ENCODE assay signal across 27 mouse cellular contexts in genomic region chr13:51373086-51373485, GRCm38 (mm10). TPM values are rescaled to one million over a fixed set of nuclear protein-coding genes. Genes with fewer than 3 reads are reported as not detected.
DNase-seq lines count a peak whose midpoint lies in the region; ATAC-seq and TF ChIP-seq lines count a peak whose summit lies in the region.
"Had no signal": no experiment of that assay in that cellular context is flagged by ENCODE, and none has a peak within 500 bp of the region (broad histone marks: within the 10 kb centered on the region; RNA-seq: fewer than 3 reads in every experiment).

No protein-coding gene starts in this region.

- no peak overlapping the region for H3K4me2 ChIP-seq in embryonic facial prominence, embryonic 11.5 days (ENCODE audit: low read depth, low read length)
- H3K4me2 ChIP-seq in kidney, embryonic 14.5 days (replicated peaks; ENCODE audit: low read depth, low read length) = no peak overlapping the region
- no peak overlapping the region for H3K4me2 ChIP-seq in midbrain, embryonic 12.5 days (replicated peaks)
- no peak overlapping the region for H3K4me2 ChIP-seq in midbrain, postnatal 0 days (ENCODE audit: low read depth, low read length, poor library complexity, severe bottlenecking)
- no peak overlapping the region for H3K4me2 ChIP-seq in embryonic facial prominence, embryonic 14.5 days (ENCODE audit: low read depth, low read length)
- H3K4me2 ChIP-seq: embryonic facial prominence, embryonic 12.5 days; embryonic facial prominence, embryonic 15.5 days; forebrain, embryonic 12.5 days had no signal

- H3K27ac ChIP-seq in embryonic facial prominence, embryonic 11.5 days (replicated peaks; ENCODE audit: low read depth, low read length) = no peak overlapping the region
- no peak overlapping the region for H3K27ac ChIP-seq in embryonic facial prominence, embryonic 10.5 days (replicated peaks)
- H3K27ac ChIP-seq in kidney, embryonic 14.5 days (ENCODE audit: low read depth, low read length) = no peak overlapping the region
- H3K27ac ChIP-seq in midbrain, embryonic 12.5 days (replicated peaks) = no peak overlapping the region
- H3K27ac ChIP-seq in midbrain, postnatal 0 days (ENCODE audit: low read depth, low read length) = no peak overlapping the region
- H3K27ac ChIP-seq in embryonic facial prominence, embryonic 14.5 days (replicated peaks; ENCODE audit: low read depth, low read length) = no peak overlapping the region
- no peak overlapping the region for H3K27ac ChIP-seq in forebrain, embryonic 10.5 days
- H3K27ac ChIP-seq: embryonic facial prominence, embryonic 12.5 days; forebrain, embryonic 12.5 days had no signal

- no peaks in the 10 kb centered on the region for H3K27me3 ChIP-seq in embryonic facial prominence, embryonic 11.5 days (ENCODE audit: control insufficient read depth, insufficient read depth, low read length)
- H3K27me3 ChIP-seq in embryonic facial prominence, embryonic 10.5 days (replicated peaks; ENCODE audit: low read depth, poor library complexity, severe bottlenecking) = no peaks in the 10 kb centered on the region
- H3K27me3 ChIP-seq in kidney, embryonic 14.5 days (ENCODE audit: control insufficient read depth, insufficient read depth, low read length) = no peaks in the 10 kb centered on the region
- no peaks in the 10 kb centered on the region for H3K27me3 ChIP-seq in midbrain, embryonic 12.5 days
- H3K27me3 ChIP-seq in midbrain, postnatal 0 days (ENCODE audit: insufficient read depth, low read length) = no peaks in the 10 kb centered on the region
- H3K27me3 ChIP-seq in embryonic facial prominence, embryonic 14.5 days (replicated peaks; ENCODE audit: control insufficient read depth, insufficient read depth, low read length) = no peaks in the 10 kb centered on the region
- H3K27me3 ChIP-seq in forebrain, embryonic 10.5 days (ENCODE audit: poor library complexity, severe bottlenecking) = no peaks in the 10 kb centered on the region
- H3K27me3 ChIP-seq: CH12.LX; embryonic facial prominence, embryonic 12.5 days; embryonic facial prominence, embryonic 15.5 days; forebrain, embryonic 12.5 days; Patski had no signal

- TF ChIP-seq CTCF in midbrain, postnatal 0 days (IDR thresholded peaks at IDR 0.05) = no peak

- H3K4me3 ChIP-seq in embryonic facial prominence, embryonic 11.5 days (ENCODE audit: low read depth, low read length) = no peak overlapping the region
- H3K4me3 ChIP-seq in embryonic facial prominence, embryonic 10.5 days = no peak overlapping the region
- H3K4me3 ChIP-seq in kidney, embryonic 14.5 days (ENCODE audit: low read length) = no peak overlapping the region
- H3K4me3 ChIP-seq in midbrain, embryonic 12.5 days = no peak overlapping the region
- H3K4me3 ChIP-seq in midbrain, postnatal 0 days (ENCODE audit: low read depth, low read length) = no peak overlapping the region
- H3K4me3 ChIP-seq in embryonic facial prominence, embryonic 14.5 days (ENCODE audit: low read depth, low read length) = no peak overlapping the region
- no peak overlapping the region for H3K4me3 ChIP-seq in forebrain, embryonic 10.5 days
- H3K4me3 ChIP-seq: embryonic facial prominence, embryonic 12.5 days; embryonic facial prominence, embryonic 15.5 days; forebrain, embryonic 12.5 days had no signal

- no peaks in the 10 kb centered on the region; the same call in 1 of the 2 replicates for H3K4me1 ChIP-seq in embryonic facial prominence, embryonic 11.5 days (ENCODE audit: control insufficient read depth, insufficient read depth, low read length)
- H3K4me1 ChIP-seq in embryonic facial prominence, embryonic 10.5 days = peaks cover 10% of the 10 kb centered on the region
- peaks cover under 1% of the 10 kb centered on the region; the same call in 1 of the 2 replicates for H3K4me1 ChIP-seq in kidney, embryonic 14.5 days (ENCODE audit: control insufficient read depth, insufficient read depth, low read length)
- peaks cover 3% of the 10 kb centered on the region for H3K4me1 ChIP-seq in midbrain, embryonic 12.5 days
- H3K4me1 ChIP-seq in midbrain, postnatal 0 days (ENCODE audit: insufficient read depth, low read length) = no peaks in the 10 kb centered on the region
- peaks cover 7% of the 10 kb centered on the region for H3K4me1 ChIP-seq in embryonic facial prominence, embryonic 14.5 days (ENCODE audit: control insufficient read depth, insufficient read depth, low read length)
- peaks cover 3% of the 10 kb centered on the region for H3K4me1 ChIP-seq in forebrain, embryonic 10.5 days

- ATAC-seq in embryonic facial prominence, embryonic 11.5 days (replicated peaks; ENCODE audit: insufficient number of reproducible peaks, low FRiP score, low TSS enrichment, low read depth) = peak; percentile 52; the same call in 1 of the 2 replicates
- 0 out of 2 replicates have a peak, but pooled peaks have one; percentile 21 for ATAC-seq in kidney, embryonic 14.5 days (ENCODE audit: low FRiP score, low TSS enrichment)
- 0 out of 2 replicates have a peak, but pooled peaks have one; percentile 41 for ATAC-seq in midbrain, embryonic 12.5 days (ENCODE audit: low FRiP score, low read depth)
- no peak; the same call in 1 of the 2 replicates for ATAC-seq in midbrain, postnatal 0 days (ENCODE audit: low FRiP score)
- 0 out of 2 replicates have a peak, but pooled peaks have one; percentile 30 for ATAC-seq in embryonic facial prominence, embryonic 14.5 days (ENCODE audit: low read depth)
- ATAC-seq: activated CD4-positive, CD25-positive, alpha-beta regulatory T cell, adult 4 months; CD4-positive, CD25-positive, alpha-beta regulatory T cell, adult 4 months; forebrain, embryonic 14.5 days; forebrain, embryonic 16.5 days; Patski had no signal

- DNase-seq in embryonic facial prominence, embryonic 11.5 days (ENCODE audit: low spot score) = no peak
- DNase-seq in embryonic facial prominence, embryonic 10.5 days (ENCODE audit: low spot score) = no peak
- DNase-seq in kidney, adult 8-10 months = no peak
- no peak for DNase-seq in midbrain, postnatal 0 days (ENCODE audit: low spot score)
- no peak for DNase-seq in embryonic facial prominence, embryonic 14.5 days (ENCODE audit: low spot score)
- no peak for DNase-seq in forebrain, embryonic 10.5 days (ENCODE audit: extremely low spot score, low spot score)
- DNase-seq: adrenal gland, adult 8-10 months; adrenal gland, postnatal 14 days; adrenal gland, postnatal 36 days; B cell, adult 2 months; cerebellum, adult 11-12 months; cerebellum, adult 2 months; cerebellum, adult 9-10 months; cerebellum, postnatal 10 days; cerebellum, postnatal 25 days had no signal

- H3K9ac ChIP-seq in embryonic facial prominence, embryonic 11.5 days (replicated peaks; ENCODE audit: low read length) = no peak overlapping the region
- no peak overlapping the region for H3K9ac ChIP-seq in kidney, embryonic 14.5 days (ENCODE audit: low read depth, low read length)
- no peak overlapping the region for H3K9ac ChIP-seq in midbrain, embryonic 12.5 days (replicated peaks)
- no peak overlapping the region for H3K9ac ChIP-seq in midbrain, postnatal 0 days (replicated peaks; ENCODE audit: low read length, poor library complexity, severe bottlenecking)
- H3K9ac ChIP-seq in embryonic facial prominence, embryonic 14.5 days (ENCODE audit: low read depth, low read length) = no peak overlapping the region
- H3K9ac ChIP-seq: embryonic facial prominence, embryonic 12.5 days; embryonic facial prominence, embryonic 15.5 days; forebrain, embryonic 12.5 days had no signal

- H3K36me3 ChIP-seq in embryonic facial prominence, embryonic 11.5 days (replicated peaks; ENCODE audit: control insufficient read depth, insufficient read depth, low read depth, low read length) = no peaks in the 10 kb centered on the region
- H3K36me3 ChIP-seq in embryonic facial prominence, embryonic 10.5 days (replicated peaks) = no peaks in the 10 kb centered on the region
- no peaks in the 10 kb centered on the region for H3K36me3 ChIP-seq in kidney, embryonic 14.5 days (ENCODE audit: control insufficient read depth, insufficient read depth, low read length)
- no peaks in the 10 kb centered on the region for H3K36me3 ChIP-seq in midbrain, embryonic 12.5 days
- no peaks in the 10 kb centered on the region for H3K36me3 ChIP-seq in midbrain, postnatal 0 days (ENCODE audit: insufficient read depth, low read length)
- no peaks in the 10 kb centered on the region for H3K36me3 ChIP-seq in embryonic facial prominence, embryonic 14.5 days (ENCODE audit: control insufficient read depth, insufficient read depth, low read length)
- H3K36me3 ChIP-seq in forebrain, embryonic 10.5 days (replicated peaks) = no peaks in the 10 kb centered on the region
- H3K36me3 ChIP-seq: embryonic facial prominence, embryonic 12.5 days; embryonic facial prominence, embryonic 15.5 days; forebrain, embryonic 12.5 days; G1E had no signal

- H3K9me3 ChIP-seq in embryonic facial prominence, embryonic 11.5 days (replicated peaks; ENCODE audit: control insufficient read depth, low read length) = no peaks in the 10 kb centered on the region
- no peaks in the 10 kb centered on the region for H3K9me3 ChIP-seq in embryonic facial prominence, embryonic 10.5 days
- H3K9me3 ChIP-seq in kidney, embryonic 14.5 days (ENCODE audit: control insufficient read depth, low read length) = no peaks in the 10 kb centered on the region
- no peaks in the 10 kb centered on the region for H3K9me3 ChIP-seq in midbrain, embryonic 12.5 days
- H3K9me3 ChIP-seq in midbrain, postnatal 0 days (ENCODE audit: low read length) = no peaks in the 10 kb centered on the region
- H3K9me3 ChIP-seq in embryonic facial prominence, embryonic 14.5 days (ENCODE audit: control insufficient read depth, low read length) = no peaks in the 10 kb centered on the region
- no peaks in the 10 kb centered on the region for H3K9me3 ChIP-seq in forebrain, embryonic 10.5 days
- H3K9me3 ChIP-seq: embryonic facial prominence, embryonic 12.5 days; embryonic facial prominence, embryonic 15.5 days; forebrain, embryonic 12.5 days had no signal

RNA-seq across cellular contexts. Expression of gene S1pr3, which starts 35.4 kb away (rescaled TPM):
- 96.6 and 102 TPM in 2 replicates for polyA plus RNA-seq in embryonic facial prominence, embryonic 11.5 days (2014; fragmentation: Nextera tagmentation; extraction: Ambion mirVana)
- 50.4 and 67.6 TPM in 2 replicates for polyA plus RNA-seq in embryonic facial prominence, embryonic 10.5 days (2016; fragmentation: Nextera tagmentation; extraction: Ambion mirVana)
- polyA plus RNA-seq in kidney, embryonic 14.5 days (2014; fragmentation: Nextera tagmentation; extraction: Ambion mirVana) = 24.9 and 51.9 TPM in 2 replicates
- 29.8 and 40.4 TPM in 2 replicates for polyA plus RNA-seq in midbrain, embryonic 12.5 days (2016; fragmentation: Nextera tagmentation; extraction: Ambion mirVana)
- total RNA-seq in midbrain, postnatal 0 days (2014; rRNA removed) = 9.5 and 9.6 TPM in 2 replicates
- 7.0 and 7.3 TPM in 2 replicates for polyA plus RNA-seq in midbrain, postnatal 0 days (2015; fragmentation: Nextera tagmentation; extraction: Ambion mirVana)
- polyA plus RNA-seq in embryonic facial prominence, embryonic 14.5 days (2014; fragmentation: Nextera tagmentation; extraction: Ambion mirVana) = 81.4 and 97.6 TPM in 2 replicates
- polyA plus RNA-seq in forebrain, embryonic 10.5 days (2016; fragmentation: Nextera tagmentation; extraction: Ambion mirVana) = 50.4 and 53.9 TPM in 2 replicates
- polyA plus RNA-seq: CD4-positive, CD25-positive, alpha-beta regulatory T cell, adult 4 months; G1E had no signal
